Mouse (Mus musculus) kidney, postnatal 0 days (tissue): Measurements from ENCODE around the gene Cox6a1. TPM values are rescaled to one million over a fixed set of nuclear protein-coding genes. Genes with fewer than 3 reads are reported as not detected.

Source experiments
- ATAC-seq: fragments of 200-750 bp; cut with Nextera tagmentation; replicated peaks from 2 replicates; pipeline ENCODE4 v1.8.0; 2017; ENCODE audit warnings: low read depth, moderate number of reproducible peaks, moderate TSS enrichment, moderate library complexity; ENCODE audit not compliant: low FRiP score
- DNase-seq: peaks from one replicate; pipeline ENCODE4 v3.0.0-alpha.2; 2016; ENCODE audit warnings: low spot score
- H3K27ac ChIP-seq: fragments of 300-500 bp; sonication (generic); 2 replicates; pipeline ENCODE4 v1.5.1; 2014; ENCODE audit warnings: mild to moderate bottlenecking
- H3K27me3 ChIP-seq: fragments of 300-500 bp; sonication (generic); 2 replicates; pipeline ENCODE4 v1.6.1; 2014; ENCODE audit warnings: low read length, mixed read lengths; ENCODE audit not compliant: insufficient read depth
- H3K36me3 ChIP-seq: fragments of 300-500 bp; sonication (generic); 2 replicates; pipeline ENCODE4 v1.6.1; 2014; ENCODE audit warnings: low read length, mixed read lengths; ENCODE audit not compliant: insufficient read depth
- H3K4me1 ChIP-seq: fragments of 300-500 bp; sonication (generic); replicated peaks from 2 replicates; pipeline ENCODE4 v1.6.1; 2014; ENCODE audit warnings: antibody characterized with exemption, low read length, mixed read lengths; ENCODE audit not compliant: insufficient read depth
- H3K4me2 ChIP-seq: fragments of 300-500 bp; sonication (generic); 2 replicates; pipeline ENCODE4 v1.6.1; 2014; ENCODE audit warnings: mild to moderate bottlenecking, low read length, moderate library complexity, mixed read lengths
- H3K4me3 ChIP-seq: fragments of 300-500 bp; sonication (generic); replicated peaks from 2 replicates; pipeline ENCODE4 v1.5.1; 2014; ENCODE audit warnings: low read depth, low read length
- H3K9ac ChIP-seq: fragments of 300-500 bp; sonication (generic); 2 replicates; pipeline ENCODE4 v1.6.1; 2014; ENCODE audit warnings: low read depth, low read length
- H3K9me3 ChIP-seq: fragments of 300-500 bp; sonication (generic); replicated peaks from 2 replicates; pipeline ENCODE4 v1.6.1; 2016; ENCODE audit warnings: low read length, inconsistent platforms, mixed read lengths
- CTCF ChIP-seq: IDR thresholded peaks from 2 replicates; pipeline ENCODE4 v1.5.1; 2016; ENCODE audit warnings: antibody characterized with exemption, low read depth, mild to moderate bottlenecking, moderate library complexity
- WGBS: fragments of 180-500 bp; shearing (Covaris S2); extraction: QIAGEN DNeasy Blood & Tissue Kit; methylation state at CpG from one replicate; pipeline ENCODE4 v1.1.7; 2014; 5-methylcytosine and 5-hydroxymethylcytosine counted together
- polyA plus RNA-seq: library from polyadenylated mRNA; unstranded; fragments of >200 nt; fragmentation: Nextera tagmentation; extraction: Ambion mirVana; gene quantifications from 2 replicates; pipeline ENCODE4 v1.2.1, GENCODE M21; 2015

Cox6a1 gene
- polyA plus RNA-seq, 1 experiment from 2014 or later: 1,635 TPM

GRCm38 (mm10) chr5:115355070-115355469 is 6.3 kb upstream of the Cox6a1 start:
- DNase-seq (no peak), ATAC-seq (no peak)
- no peak for TF ChIP-seq CTCF
- H3K36me3 ChIP-seq: no peaks in the 10 kb centered on the region
- no peaks in the 10 kb centered on the region for H3K9me3 ChIP-seq
- no peak overlapping the region for H3K4me2 ChIP-seq
- H3K4me3 ChIP-seq: no peak overlapping the region
- H3K9ac ChIP-seq: no peak overlapping the region
- H3K4me1 ChIP-seq: no peaks in the 10 kb centered on the region
- H3K27ac ChIP-seq: no peak overlapping the region
- H3K27me3 ChIP-seq: no peaks in the 10 kb centered on the region
- WGBS: 33% methylated on average over 13 of the region's 13 CpGs

- no peaks in the 10 kb centered on the region for H3K36me3 ChIP-seq
- no peak overlapping the region for H3K9ac ChIP-seq
- H3K4me1 ChIP-seq: peaks cover 14% of the 10 kb centered on the region
- no peak overlapping the region for H3K27ac ChIP-seq
- H3K4me2 ChIP-seq: no peak overlapping the region
- WGBS: 84% methylated on average over 5 of the region's 5 CpGs
- DNase-seq: no peak
- H3K27me3 ChIP-seq: no peaks in the 10 kb centered on the region
- H3K9me3 ChIP-seq: no peaks in the 10 kb centered on the region
- 0 out of 2 replicates have a peak, but pooled peaks have one; percentile 4 for TF ChIP-seq CTCF
- ATAC-seq: no peak
- H3K4me3 ChIP-seq: no peak overlapping the region
These were observed 2.6 kb upstream of the Cox6a1 start for GRCm38 (mm10) chr5:115351348-115351747.

- Histone ChIP-seq H3K9me3 (no peaks in the 10 kb centered on the region), H3K27ac (peak overlapping the region; percentile 60), H3K4me3 (peak overlapping the region; percentile 93), H3K4me1 (peaks cover 14% of the 10 kb centered on the region), H3K27me3 (no peaks in the 10 kb centered on the region), H3K4me2 (peak overlapping the region; percentile 63), H3K9ac (peak overlapping the region; percentile 91), H3K36me3 (peaks cover 16% of the 10 kb centered on the region; the same call in 1 of the 2 replicates)
- ATAC-seq: no peak
- under 1% methylated on average over 18 of the region's 18 CpGs for WGBS
- TF ChIP-seq CTCF: no peak
- no peak for DNase-seq
These were observed 409 bp upstream of the Cox6a1 start for GRCm38 (mm10) chr5:115349225-115349555.

- ATAC-seq: no peak
These were observed 1.2 kb downstream of the Cox6a1 start for GRCm38 (mm10) chr5:115347564-115347963.

GRCm38 (mm10) chr5:115341314-115342165 is 7.2 kb downstream of the Cox6a1 start:
- peaks cover 28% of the 10 kb centered on the region; the same call in 1 of the 2 replicates for H3K36me3 ChIP-seq
- H3K4me3 ChIP-seq: peak overlapping the region; percentile 83
- 0 out of 2 replicates have a peak overlapping the region, but pooled peaks have one; percentile 54 for H3K27ac ChIP-seq
- H3K27me3 ChIP-seq: no peaks in the 10 kb centered on the region
- DNase-seq (no peak), ATAC-seq (peak; percentile 62)
- peak overlapping the region; percentile 61 for H3K4me2 ChIP-seq
- no peaks in the 10 kb centered on the region for H3K9me3 ChIP-seq
- H3K9ac ChIP-seq: peak overlapping the region; percentile 85
- no peak for TF ChIP-seq CTCF
- WGBS: 9% methylated on average over 36 of the region's 36 CpGs
- H3K4me1 ChIP-seq: peaks cover 15% of the 10 kb centered on the region; the same call in 1 of the 2 replicates

More at GRCm38 (mm10) chr5:115347564-115347963, 1.2 kb downstream of the Cox6a1 start:
- H3K9ac ChIP-seq: peak overlapping the region; percentile 91; the same call in 1 of the 2 replicates
- peak overlapping the region; percentile 93 for H3K4me3 ChIP-seq
- peaks cover 14% of the 10 kb centered on the region for H3K4me1 ChIP-seq
- 2% methylated on average over 5 of the region's 5 CpGs for WGBS
- no peak overlapping the region for H3K27ac ChIP-seq
- peak overlapping the region; percentile 93 for H3K4me2 ChIP-seq
- DNase-seq: peak; percentile 89
- H3K36me3 ChIP-seq: peaks cover 28% of the 10 kb centered on the region; the same call in 1 of the 2 replicates
- no peaks in the 10 kb centered on the region for H3K9me3 ChIP-seq
- peak; percentile 93 for TF ChIP-seq CTCF
- H3K27me3 ChIP-seq: no peaks in the 10 kb centered on the region

GRCm38 (mm10) chr5:115340577-115341313 is 8.0 kb downstream of the Cox6a1 start, which contains the start of the genes Gatc and Triap1:
TSS of gene Gatc (minus strand) at chr5:115341178.
TSS of gene Triap1 (plus strand) at chr5:115341225.
- DNase-seq (peak; percentile 92), ATAC-seq (peak; percentile 93)
- peaks cover 32% of the 10 kb centered on the region; the same call in 1 of the 2 replicates for H3K36me3 ChIP-seq
- peaks cover 15% of the 10 kb centered on the region; the same call in 1 of the 2 replicates for H3K4me1 ChIP-seq
- H3K9me3 ChIP-seq: no peaks in the 10 kb centered on the region
- WGBS: under 1% methylated on average over 62 of the region's 62 CpGs
- peak within 1 kb of the TSS; percentile 61 for H3K4me2 ChIP-seq
- peak within 1 kb of the TSS; percentile 83 for H3K4me3 ChIP-seq
- H3K27ac ChIP-seq: peak within 1 kb of the TSS; percentile 77
- no peaks in the 10 kb centered on the region for H3K27me3 ChIP-seq
- H3K9ac ChIP-seq: peak within 1 kb of the TSS; percentile 85
- TF ChIP-seq CTCF: peak; percentile 25; the same call in 1 of the 2 replicates
